Mouse (Mus musculus): ENCODE measurements around the gene Pdlim7. TPM values are rescaled to one million over a fixed set of nuclear protein-coding genes. Genes with fewer than 3 reads are reported as not detected.

Pdlim7 gene
- total and polyA plus RNA-seq, 3 experiments, result 8.7 to 32.5 (median 11.2) TPM

- peaks cover 82 to 99% of the 10 kb centered on the region in 2 experiments for H3K36me3 ChIP-seq (replicated peaks in 1 of 2; ENCODE audit: control insufficient read depth in 1 of 2, insufficient read depth in 1 of 2, low read length in 1 of 2)
- H3K4me3 ChIP-seq (replicated peaks in 1 of 3; ENCODE audit: low read depth in 2 of 3, low read length in 2 of 3, poor library complexity in 1 of 3), result no peak overlapping the region
- dilution Hi-C loops (cut with MboI; ENCODE audit: extremely low pct_ligation_motif_present, extremely low pct_unique_long_range_greater_than_20kb, low sequenced_read_pairs), result no loop called here
- no peak overlapping the region for H3K27ac ChIP-seq (ENCODE audit: insufficient read depth, low read depth)
- H3K9me3 ChIP-seq (replicated peaks; ENCODE audit: low read length), result no peaks in the 10 kb centered on the region
- no peaks in the 10 kb centered on the region; a peak in 1 of 4 replicates for H3K4me1 ChIP-seq (ENCODE audit: control insufficient read depth in 1 of 2, insufficient read depth in 2 of 2)
- H3K9ac ChIP-seq (ENCODE audit: insufficient read depth, low read depth), result no peak overlapping the region
- TF ChIP-seq TCF12 (IDR thresholded peaks at IDR 0.05; ENCODE audit: low read depth, low read length), result no peak
- TF ChIP-seq HCFC1 (IDR thresholded peaks at IDR 0.05; ENCODE audit: low read depth, low read length), result no peak
- no peak for TF ChIP-seq RAD21 (IDR thresholded peaks at IDR 0.05; ENCODE audit: low read depth, low read length)
- no peak for TF ChIP-seq USF2 (conservative IDR thresholded peaks at IDR 0.05; ENCODE audit: low read depth, low read length)
- no peak for TF ChIP-seq RCOR1 (conservative IDR thresholded peaks at IDR 0.05; ENCODE audit: low read depth, low read length)
- no peak for TF ChIP-seq CHD2 (IDR thresholded peaks at IDR 0.05; ENCODE audit: low read length)
- TF ChIP-seq ZKSCAN1 (IDR thresholded peaks at IDR 0.05; ENCODE audit: borderline replicate concordance, low read depth, low read length), result no peak
- no peak for TF ChIP-seq GABPA (IDR thresholded peaks at IDR 0.05; ENCODE audit: insufficient replicate concordance, low read depth, low read length)
- TF ChIP-seq KAT2A (IDR thresholded peaks at IDR 0.05; ENCODE audit: insufficient replicate concordance, low read length), result no peak
- no peak for TF ChIP-seq USF1 (IDR thresholded peaks at IDR 0.05; ENCODE audit: low read depth, low read length)
- TF ChIP-seq MEF2A (IDR thresholded peaks at IDR 0.05; ENCODE audit: borderline replicate concordance, low read depth, low read length), result no peak
- TF ChIP-seq ZC3H11A (IDR thresholded peaks at IDR 0.05; ENCODE audit: low read depth, low read length), result no peak
- no peak for TF ChIP-seq POLR2AphosphoS2 (IDR thresholded peaks at IDR 0.05; ENCODE audit: low read depth, low read length)
- TF ChIP-seq SMC3 (IDR thresholded peaks at IDR 0.05; ENCODE audit: low read depth, low read length), result no peak
- no peak for TF ChIP-seq MXI1 (IDR thresholded peaks at IDR 0.05; ENCODE audit: low read depth, low read length)
- TF ChIP-seq NRF1 (IDR thresholded peaks at IDR 0.05; ENCODE audit: low read depth, low read length), result no peak
- TF ChIP-seq MAX (IDR thresholded peaks at IDR 0.05; ENCODE audit: low read length), result no peak
- no peak for TF ChIP-seq ELF1 (IDR thresholded peaks at IDR 0.05; ENCODE audit: low read depth, low read length)
- DNase-seq (ENCODE audit: extremely low read depth), result no peak
- no peaks in the 10 kb centered on the region for H3K79me2 ChIP-seq (replicated peaks; ENCODE audit: control insufficient read depth, extremely low read depth, insufficient read depth, poor library complexity, severe bottlenecking)
- H3K4me2 ChIP-seq (ENCODE audit: insufficient read depth, low read depth, poor library complexity, severe bottlenecking), result no peak overlapping the region
- in situ Hi-C loops (cut with MboI; ENCODE audit: low pct_ligation_motif_present, low pct_unique_long_range_greater_than_20kb, low sequenced_read_pairs), result no loop called here
- no peaks in the 10 kb centered on the region for H3K27me3 ChIP-seq (replicated peaks)
These were observed 30.0 kb upstream of the Pdlim7 start for GRCm38 (mm10) chr13:55543447-55543846.

- H3K4me1 ChIP-seq (ENCODE audit: control insufficient read depth in 1 of 2, insufficient read depth in 2 of 2), result no peaks in the 10 kb centered on the region; a peak in 1 of 4 replicates
- H3K4me2 ChIP-seq (ENCODE audit: insufficient read depth, low read depth, poor library complexity, severe bottlenecking), result no peak overlapping the region
- peaks cover 82 to 99% of the 10 kb centered on the region in 2 experiments for H3K36me3 ChIP-seq (replicated peaks in 1 of 2; ENCODE audit: control insufficient read depth in 1 of 2, insufficient read depth in 1 of 2, low read length in 1 of 2)
- no peaks in the 10 kb centered on the region for H3K27me3 ChIP-seq (replicated peaks)
- DNase-seq (ENCODE audit: extremely low read depth), result no peak
- no peak overlapping the region for H3K4me3 ChIP-seq (replicated peaks in 1 of 3; ENCODE audit: low read depth in 2 of 3, low read length in 2 of 3, poor library complexity in 1 of 3)
- dilution Hi-C loops (cut with MboI; ENCODE audit: extremely low pct_ligation_motif_present, extremely low pct_unique_long_range_greater_than_20kb, low sequenced_read_pairs), result no loop called here
- H3K9me3 ChIP-seq (replicated peaks; ENCODE audit: low read length), result no peaks in the 10 kb centered on the region
- in situ Hi-C loops (cut with MboI; ENCODE audit: low pct_ligation_motif_present, low pct_unique_long_range_greater_than_20kb, low sequenced_read_pairs), result no loop called here
- H3K79me2 ChIP-seq (replicated peaks; ENCODE audit: control insufficient read depth, extremely low read depth, insufficient read depth, poor library complexity, severe bottlenecking), result no peaks in the 10 kb centered on the region
- no peak overlapping the region for H3K27ac ChIP-seq (ENCODE audit: insufficient read depth, low read depth)
- TF ChIP-seq ZMIZ1 (IDR thresholded peaks at IDR 0.05; ENCODE audit: low read depth, low read length), result no peak
- TF ChIP-seq GABPA (IDR thresholded peaks at IDR 0.05; ENCODE audit: insufficient replicate concordance, low read depth, low read length), result no peak
- TF ChIP-seq MAFK (IDR thresholded peaks at IDR 0.05; ENCODE audit: insufficient replicate concordance, low read length), result no peak
- TF ChIP-seq MXI1 (IDR thresholded peaks at IDR 0.05; ENCODE audit: low read depth, low read length), result no peak
- no peak for TF ChIP-seq E2F4 (IDR thresholded peaks at IDR 0.05; ENCODE audit: insufficient replicate concordance, low read depth, low read length)
- no peak for TF ChIP-seq UBTF (IDR thresholded peaks at IDR 0.05; ENCODE audit: low read depth, low read length)
- no peak for TF ChIP-seq CTCF (conservative IDR thresholded peaks at IDR 0.05 in 1 of 2, IDR thresholded peaks at IDR 0.05 in 1 of 2; ENCODE audit: low read depth in 2 of 2, low read length in 2 of 2)
- no peak for TF ChIP-seq MAX (IDR thresholded peaks at IDR 0.05; ENCODE audit: low read length)
- no peak for TF ChIP-seq RCOR1 (conservative IDR thresholded peaks at IDR 0.05; ENCODE audit: low read depth, low read length)
- TF ChIP-seq PAX5 (IDR thresholded peaks at IDR 0.05; ENCODE audit: low read length), result no peak
- no peak for TF ChIP-seq ETS1 (conservative IDR thresholded peaks at IDR 0.05; ENCODE audit: low read depth, low read length)
- TF ChIP-seq POLR2A (IDR thresholded peaks at IDR 0.05; ENCODE audit: low read depth, low read length), result no peak
- no peak for TF ChIP-seq MEF2A (IDR thresholded peaks at IDR 0.05; ENCODE audit: borderline replicate concordance, low read depth, low read length)
- TF ChIP-seq NRF1 (IDR thresholded peaks at IDR 0.05; ENCODE audit: low read depth, low read length), result no peak
- TF ChIP-seq KAT2A (IDR thresholded peaks at IDR 0.05; ENCODE audit: insufficient replicate concordance, low read length), result no peak
- TF ChIP-seq POLR2AphosphoS2 (IDR thresholded peaks at IDR 0.05; ENCODE audit: low read depth, low read length), result no peak
- no peak for TF ChIP-seq JUND (conservative IDR thresholded peaks at IDR 0.05; ENCODE audit: low read depth, low read length)
- TF ChIP-seq CHD1 (IDR thresholded peaks at IDR 0.05; ENCODE audit: low read depth, low read length), result no peak
- no peak for TF ChIP-seq USF1 (IDR thresholded peaks at IDR 0.05; ENCODE audit: low read depth, low read length)
- TF ChIP-seq BHLHE40 (IDR thresholded peaks at IDR 0.05; ENCODE audit: low read depth, low read length), result no peak
- no peak overlapping the region for H3K9ac ChIP-seq (ENCODE audit: insufficient read depth, low read depth)
These were observed 29.4 kb upstream of the Pdlim7 start for GRCm38 (mm10) chr13:55542891-55543290.

Data from CH12.LX (cell line).